Mouse (Mus musculus) forebrain, embryonic 13.5 days (tissue): Measurements from ENCODE around the gene Zfp366. TPM values are rescaled to one million over a fixed set of nuclear protein-coding genes. Genes with fewer than 3 reads are reported as not detected.

Experiments
- ATAC-seq: fragments of 200-750 bp; cut with Nextera tagmentation; 2 replicates; pipeline ENCODE4 v1.8.0; 2017
- H3K27ac ChIP-seq: fragments of 300-500 bp; sonication (generic); 2 replicates; pipeline ENCODE4 v1.5.1; 2015; ENCODE audit warnings: inconsistent platforms, mild to moderate bottlenecking, moderate library complexity
- H3K27me3 ChIP-seq: fragments of 300-500 bp; sonication (generic); 2 replicates; pipeline ENCODE4 v1.6.1; 2015; ENCODE audit warnings: mild to moderate bottlenecking, inconsistent platforms
- H3K36me3 ChIP-seq: fragments of 300-500 bp; sonication (generic); 2 replicates; pipeline ENCODE4 v1.6.1; 2015; ENCODE audit warnings: mild to moderate bottlenecking, inconsistent platforms; ENCODE audit not compliant: poor library complexity, severe bottlenecking
- H3K4me1 ChIP-seq: fragments of 300-500 bp; sonication (generic); 2 replicates; pipeline ENCODE4 v1.6.1; 2015; ENCODE audit warnings: inconsistent platforms
- H3K4me2 ChIP-seq: fragments of 300-500 bp; sonication (generic); 2 replicates; pipeline ENCODE4 v1.6.1; 2015; ENCODE audit warnings: inconsistent platforms, mild to moderate bottlenecking, moderate library complexity
- H3K4me3 ChIP-seq: fragments of 300-500 bp; sonication (generic); 2 replicates; pipeline ENCODE4 v1.5.1; 2015; ENCODE audit warnings: mild to moderate bottlenecking, inconsistent platforms
- H3K9ac ChIP-seq: fragments of 300-500 bp; sonication (generic); 2 replicates; pipeline ENCODE4 v1.6.1; 2015; ENCODE audit warnings: mild to moderate bottlenecking, inconsistent platforms
- H3K9me3 ChIP-seq: fragments of 300-500 bp; sonication (generic); replicated peaks from 2 replicates; pipeline ENCODE4 v1.6.1; 2016; ENCODE audit warnings: inconsistent platforms
- WGBS: fragments of 180-500 bp; shearing (Covaris S2); methylation state at CpG from one replicate; pipeline ENCODE4 v1.1.7; 2015; 5-methylcytosine and 5-hydroxymethylcytosine counted together
- polyA plus RNA-seq: library from polyadenylated mRNA; unstranded; fragments of >200 nt; fragmentation: Nextera tagmentation; extraction: Ambion mirVana; gene quantifications from 2 replicates; pipeline ENCODE4 v1.2.1, GENCODE M21; 2015

Zfp366 gene
- polyA plus RNA-seq, 1 experiment from 2014 or later: 0.49 TPM

- Histone ChIP-seq H3K27me3 (no peaks in the 10 kb centered on the region), H3K9me3 (no peaks in the 10 kb centered on the region), H3K4me3 (no peak overlapping the region), H3K4me1 (no peaks in the 10 kb centered on the region), H3K27ac (no peak overlapping the region), H3K36me3 (no peaks in the 10 kb centered on the region), H3K4me2 (no peak overlapping the region), H3K9ac (no peak overlapping the region)
- 42% methylated on average over 6 of the region's 6 CpGs for WGBS
- ATAC-seq: no peak
Observed at GRCm38 (mm10) chr13:99244471-99244870, 59.8 kb downstream of the Zfp366 start.

DNA sequence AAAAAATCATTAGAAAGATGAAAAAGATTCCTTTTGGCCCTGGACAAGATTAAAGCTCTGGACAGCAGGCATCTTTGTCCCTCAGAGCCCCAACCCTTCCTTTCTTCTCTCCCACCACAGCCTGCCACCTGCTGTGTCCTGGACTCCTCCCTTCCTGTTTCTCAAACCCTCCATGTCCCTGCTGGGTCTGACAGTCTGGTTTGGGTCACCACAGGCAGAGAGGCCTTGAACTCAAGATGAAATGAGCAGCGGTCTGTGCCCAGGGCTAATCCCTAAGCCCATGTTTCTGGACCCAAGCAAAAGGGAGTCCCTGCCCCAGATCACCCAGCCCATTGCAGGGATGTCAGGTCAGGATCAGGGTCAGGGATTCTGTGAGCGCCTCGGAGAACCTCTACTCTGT, 60.3 kb downstream of the Zfp366 start:
- no peaks in the 10 kb centered on the region for H3K4me1 ChIP-seq
- WGBS: 37% methylated on average over 3 of the region's 3 CpGs
- no peak for ATAC-seq
- H3K9me3 ChIP-seq: no peaks in the 10 kb centered on the region
- H3K36me3 ChIP-seq: no peaks in the 10 kb centered on the region
- no peak overlapping the region for H3K27ac ChIP-seq
- no peak overlapping the region for H3K4me3 ChIP-seq
- no peak overlapping the region for H3K4me2 ChIP-seq
- H3K9ac ChIP-seq: no peak overlapping the region
- no peaks in the 10 kb centered on the region for H3K27me3 ChIP-seq

DNA sequence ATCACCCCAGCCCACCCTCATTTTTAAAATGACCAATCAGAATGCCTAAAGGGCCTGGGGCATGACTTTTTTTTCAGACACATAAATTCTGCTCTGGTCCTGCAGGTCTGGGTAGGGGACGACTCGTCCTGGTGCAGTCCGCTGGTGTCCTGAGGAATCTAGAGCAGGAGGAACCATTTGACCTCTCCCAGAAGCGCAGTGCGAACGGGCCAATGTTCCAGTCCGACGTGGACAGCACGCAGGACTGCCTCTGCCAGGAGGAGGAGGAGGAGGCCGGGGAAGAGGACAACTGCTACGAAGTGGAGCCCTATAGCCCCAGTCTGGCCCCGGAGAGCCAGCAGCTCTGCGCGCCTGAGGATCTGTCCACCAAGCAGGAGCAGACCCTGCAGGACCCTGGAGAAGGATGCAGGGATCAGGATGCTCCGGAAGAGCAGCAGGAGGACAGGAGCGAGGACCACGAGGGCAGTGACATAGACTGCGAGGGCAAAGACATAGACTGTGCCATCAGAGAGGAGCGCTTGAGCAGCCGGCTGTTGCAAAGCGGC, 61.4 kb downstream of the Zfp366 start:
- H3K4me1 ChIP-seq: no peaks in the 10 kb centered on the region
- H3K4me3 ChIP-seq: no peak overlapping the region
- no peak for ATAC-seq
- no peak overlapping the region for H3K9ac ChIP-seq
- H3K27me3 ChIP-seq: no peaks in the 10 kb centered on the region
- no peak overlapping the region for H3K27ac ChIP-seq
- H3K9me3 ChIP-seq: no peaks in the 10 kb centered on the region
- H3K36me3 ChIP-seq: no peaks in the 10 kb centered on the region
- 87% methylated on average over 21 of the region's 21 CpGs for WGBS
- no peak overlapping the region for H3K4me2 ChIP-seq

- no peaks in the 10 kb centered on the region for H3K4me1 ChIP-seq
- no peak overlapping the region for H3K27ac ChIP-seq
- H3K4me3 ChIP-seq: no peak overlapping the region
- no peaks in the 10 kb centered on the region for H3K27me3 ChIP-seq
- H3K4me2 ChIP-seq: no peak overlapping the region
- ATAC-seq: no peak
- WGBS: 95% methylated on average over 2 of the region's 2 CpGs
- no peak overlapping the region for H3K9ac ChIP-seq
- H3K9me3 ChIP-seq: 0 out of 2 replicates have a peak, but pooled peaks cover 7% of the 10 kb centered on the region
- no peaks in the 10 kb centered on the region for H3K36me3 ChIP-seq
Observed at GRCm38 (mm10) chr13:99250806-99251205, 66.2 kb downstream of the Zfp366 start.

- no peak overlapping the region for H3K4me2 ChIP-seq
- no peak overlapping the region for H3K4me3 ChIP-seq
- H3K27me3 ChIP-seq: no peaks in the 10 kb centered on the region
- no peaks in the 10 kb centered on the region for H3K36me3 ChIP-seq
- H3K4me1 ChIP-seq: no peaks in the 10 kb centered on the region
- 0 out of 2 replicates have a peak, but pooled peaks cover 7% of the 10 kb centered on the region for H3K9me3 ChIP-seq
- no peak for ATAC-seq
- no peak overlapping the region for H3K9ac ChIP-seq
- no peak overlapping the region for H3K27ac ChIP-seq
Observed at GRCm38 (mm10) chr13:99254215-99254614, 69.6 kb downstream of the Zfp366 start.

- H3K27me3 ChIP-seq: no peaks in the 10 kb centered on the region
- H3K9ac ChIP-seq: no peak overlapping the region
- WGBS: 52% methylated on average over 3 of the region's 3 CpGs
- H3K4me2 ChIP-seq: no peak overlapping the region
- H3K27ac ChIP-seq: no peak overlapping the region
- no peak overlapping the region for H3K4me3 ChIP-seq
- H3K36me3 ChIP-seq: no peaks in the 10 kb centered on the region
- H3K4me1 ChIP-seq: no peaks in the 10 kb centered on the region
- no peak for ATAC-seq
- 0 out of 2 replicates have a peak, but pooled peaks cover 7% of the 10 kb centered on the region for H3K9me3 ChIP-seq
Observed at GRCm38 (mm10) chr13:99254781-99255180, 70.2 kb downstream of the Zfp366 start.

DNA sequence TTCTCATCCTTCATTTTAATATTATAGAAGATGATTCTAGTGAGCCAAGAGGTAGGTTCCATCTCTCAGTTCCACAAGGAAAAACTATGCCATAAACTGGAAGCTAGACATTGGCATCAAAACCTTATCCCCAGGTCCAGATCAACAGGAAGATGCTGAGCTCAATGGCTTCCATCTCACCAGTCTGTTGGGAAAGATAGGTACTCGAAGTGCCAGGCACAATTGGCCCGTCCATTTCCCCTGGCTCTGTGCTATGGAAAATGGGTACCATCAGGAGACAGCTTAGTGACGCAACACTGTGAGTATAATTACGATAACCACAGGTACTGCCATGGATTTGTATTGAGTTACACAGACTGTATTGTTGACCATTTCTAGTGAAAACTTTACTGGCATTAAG, 72.3 kb downstream of the Zfp366 start:
- H3K27ac ChIP-seq: no peak overlapping the region

GRCm38 (mm10) chr13:99258677-99259076, 74.1 kb downstream of the Zfp366 start:
- Histone ChIP-seq H3K9me3 (no peaks in the 10 kb centered on the region), H3K4me2 (no peak overlapping the region), H3K27me3 (no peaks in the 10 kb centered on the region), H3K9ac (no peak overlapping the region), H3K4me3 (no peak overlapping the region), H3K36me3 (no peaks in the 10 kb centered on the region), H3K27ac (no peak overlapping the region), H3K4me1 (no peaks in the 10 kb centered on the region)
- 93% methylated on average over 3 of the region's 3 CpGs for WGBS
- no peak for ATAC-seq

More for the DNA sequence above, 72.3 kb downstream of the Zfp366 start:
- 0 out of 2 replicates have a peak, but pooled peaks cover 7% of the 10 kb centered on the region for H3K9me3 ChIP-seq
- 89% methylated on average over 4 of the region's 4 CpGs for WGBS
- no peaks in the 10 kb centered on the region for H3K4me1 ChIP-seq
- H3K9ac ChIP-seq: no peak overlapping the region
- H3K36me3 ChIP-seq: no peaks in the 10 kb centered on the region
- H3K27me3 ChIP-seq: no peaks in the 10 kb centered on the region
- H3K4me3 ChIP-seq: no peak overlapping the region
- no peak for ATAC-seq
- H3K4me2 ChIP-seq: no peak overlapping the region

- 85% methylated on average over 15 of the region's 15 CpGs for WGBS
- no peak for ATAC-seq
- Histone ChIP-seq H3K9ac (no peak overlapping the region), H3K27ac (no peak overlapping the region), H3K9me3 (no peaks in the 10 kb centered on the region), H3K36me3 (no peaks in the 10 kb centered on the region), H3K4me2 (no peak overlapping the region), H3K27me3 (no peaks in the 10 kb centered on the region), H3K4me1 (no peaks in the 10 kb centered on the region), H3K4me3 (no peak overlapping the region)
Observed at GRCm38 (mm10) chr13:99259502-99260174, 75.0 kb downstream of the Zfp366 start.

GRCm38 (mm10) chr13:99262406-99262805, 77.8 kb downstream of the Zfp366 start:
- Histone ChIP-seq H3K4me3 (no peak overlapping the region), H3K27me3 (no peaks in the 10 kb centered on the region), H3K9me3 (no peaks in the 10 kb centered on the region), H3K27ac (no peak overlapping the region), H3K4me1 (no peaks in the 10 kb centered on the region), H3K36me3 (no peaks in the 10 kb centered on the region), H3K9ac (no peak overlapping the region), H3K4me2 (no peak overlapping the region)
- no peak for ATAC-seq
- 82% methylated on average over 1 of the region's 1 CpGs for WGBS

DNA sequence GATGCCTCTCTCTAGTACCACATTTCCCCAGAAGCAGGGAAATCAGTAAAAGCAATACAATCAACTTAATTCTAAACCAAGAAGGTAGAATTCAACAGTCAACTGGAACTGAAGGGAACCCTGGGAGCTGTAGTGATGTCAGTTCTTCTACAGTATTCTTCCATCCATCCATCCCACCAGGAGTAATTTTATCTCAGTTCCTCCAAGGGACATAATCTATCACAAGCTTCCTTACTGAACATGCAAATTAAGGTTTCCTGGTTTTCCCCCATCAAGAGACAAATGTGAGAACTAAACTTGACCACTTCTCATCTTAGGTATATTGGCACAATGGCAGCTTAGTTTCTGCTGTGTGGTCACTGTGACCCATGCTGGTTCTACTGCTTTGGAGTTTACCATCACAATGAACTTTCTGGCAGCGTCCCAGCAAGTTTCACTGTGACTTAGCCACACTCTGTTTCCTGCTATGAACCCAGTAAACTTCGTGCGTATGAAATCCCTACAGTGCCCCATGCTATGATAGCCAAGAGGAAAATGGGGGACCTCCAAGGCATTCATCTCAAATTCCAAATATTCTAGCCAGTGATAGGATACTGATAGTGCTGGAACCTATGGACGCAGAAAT, 78.6 kb downstream of the Zfp366 start:
- H3K36me3 ChIP-seq: no peaks in the 10 kb centered on the region
- no peaks in the 10 kb centered on the region for H3K27me3 ChIP-seq
- no peak overlapping the region for H3K9ac ChIP-seq
- H3K27ac ChIP-seq: no peak overlapping the region
- H3K4me3 ChIP-seq: no peak overlapping the region
- ATAC-seq: no peak
- H3K4me1 ChIP-seq: no peaks in the 10 kb centered on the region
- 77% methylated on average over 4 of the region's 4 CpGs for WGBS
- H3K9me3 ChIP-seq: no peaks in the 10 kb centered on the region
- no peak overlapping the region for H3K4me2 ChIP-seq

DNA sequence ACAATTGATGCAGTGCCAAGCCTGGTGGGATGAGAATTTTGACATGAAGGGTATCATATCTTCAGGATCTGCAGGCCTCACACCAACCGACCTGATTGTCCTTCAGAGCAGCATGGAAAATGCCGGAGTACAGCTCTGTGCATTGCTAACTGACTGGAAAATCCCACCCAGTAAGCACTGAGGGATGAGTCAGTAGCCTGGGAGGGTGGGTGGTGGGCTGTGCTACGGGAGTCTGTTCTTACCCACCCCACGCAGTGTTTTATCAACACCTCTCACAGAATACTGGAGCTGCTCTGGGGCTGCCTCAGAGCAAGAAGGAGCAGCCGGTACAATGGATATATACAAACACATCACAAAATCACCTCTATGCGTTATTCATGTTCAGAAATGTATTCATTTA, 79.9 kb downstream of the Zfp366 start:
- no peaks in the 10 kb centered on the region for H3K4me1 ChIP-seq
- no peak overlapping the region for H3K4me2 ChIP-seq
- 85% methylated on average over 6 of the region's 6 CpGs for WGBS
- H3K9me3 ChIP-seq: no peaks in the 10 kb centered on the region
- no peaks in the 10 kb centered on the region for H3K36me3 ChIP-seq
- no peaks in the 10 kb centered on the region for H3K27me3 ChIP-seq
- no peak overlapping the region for H3K4me3 ChIP-seq
- no peak overlapping the region for H3K9ac ChIP-seq
- H3K27ac ChIP-seq: no peak overlapping the region
- ATAC-seq: no peak
